Mouse (Mus musculus) frontal cortex, adult 2 months (tissue): ENCODE results near the gene Cwc22. TPM values are rescaled to one million over a fixed set of nuclear protein-coding genes. Genes with fewer than 3 reads are reported as not detected.

Experiments
- DNase-seq, 2 experiments: peaks; one replicate each; pipeline ENCODE4 v3.0.0; 2022; ENCODE audit warnings: low spot score in 1 of 2; ENCODE audit errors: extremely low spot score in 1 of 2
- polyA plus RNA-seq: library from polyadenylated mRNA; depleted of rRNA; stranded (reverse); fragments of >200 nt; gene quantifications from 2 replicates; pipeline ENCODE4 v1.2.3, GENCODE M21; 2012

The Cwc22 gene
- polyA plus RNA-seq, 1 experiment = 27.8 TPM

DNA sequence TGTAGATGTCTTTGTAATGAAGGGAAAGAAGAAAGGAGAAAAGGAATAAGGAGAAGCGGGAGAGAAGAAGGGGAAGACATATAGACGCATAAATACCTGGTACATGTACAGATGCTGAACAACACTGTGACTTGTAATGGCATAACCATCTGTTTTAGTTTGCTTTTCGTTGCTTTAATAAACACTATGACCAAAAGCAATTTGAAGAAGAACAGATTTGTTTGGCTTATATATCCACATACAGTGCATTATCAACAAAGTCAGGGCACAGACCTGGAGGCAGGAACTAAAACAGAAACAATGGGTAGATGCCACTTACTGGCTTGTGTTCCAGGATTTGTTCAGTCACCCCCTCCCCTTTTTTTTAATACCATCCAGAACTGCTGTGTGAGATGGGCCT lies 24.4 kb upstream of the Cwc22 start:
- no peak for DNase-seq

DNA sequence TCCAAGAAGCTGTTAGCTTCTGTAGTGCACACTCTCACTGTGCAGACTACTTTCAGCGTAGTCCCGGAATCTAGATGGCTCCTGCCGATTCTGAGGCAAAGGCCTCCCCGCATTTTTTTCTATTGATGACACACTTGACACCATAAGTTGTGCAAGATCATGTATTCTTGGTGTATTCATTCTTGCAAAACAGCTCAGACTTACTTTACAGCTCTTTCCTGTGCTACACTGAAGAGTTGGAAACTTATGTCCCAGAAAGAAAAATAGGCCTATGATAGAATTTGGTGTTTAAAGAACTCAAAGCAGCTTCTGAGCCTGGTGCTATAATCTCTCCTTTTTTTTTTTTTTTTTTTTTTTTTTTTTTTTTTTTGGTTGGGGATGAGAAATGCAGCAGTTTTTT lies 23.8 kb upstream of the Cwc22 start:
- DNase-seq = no peak

DNA sequence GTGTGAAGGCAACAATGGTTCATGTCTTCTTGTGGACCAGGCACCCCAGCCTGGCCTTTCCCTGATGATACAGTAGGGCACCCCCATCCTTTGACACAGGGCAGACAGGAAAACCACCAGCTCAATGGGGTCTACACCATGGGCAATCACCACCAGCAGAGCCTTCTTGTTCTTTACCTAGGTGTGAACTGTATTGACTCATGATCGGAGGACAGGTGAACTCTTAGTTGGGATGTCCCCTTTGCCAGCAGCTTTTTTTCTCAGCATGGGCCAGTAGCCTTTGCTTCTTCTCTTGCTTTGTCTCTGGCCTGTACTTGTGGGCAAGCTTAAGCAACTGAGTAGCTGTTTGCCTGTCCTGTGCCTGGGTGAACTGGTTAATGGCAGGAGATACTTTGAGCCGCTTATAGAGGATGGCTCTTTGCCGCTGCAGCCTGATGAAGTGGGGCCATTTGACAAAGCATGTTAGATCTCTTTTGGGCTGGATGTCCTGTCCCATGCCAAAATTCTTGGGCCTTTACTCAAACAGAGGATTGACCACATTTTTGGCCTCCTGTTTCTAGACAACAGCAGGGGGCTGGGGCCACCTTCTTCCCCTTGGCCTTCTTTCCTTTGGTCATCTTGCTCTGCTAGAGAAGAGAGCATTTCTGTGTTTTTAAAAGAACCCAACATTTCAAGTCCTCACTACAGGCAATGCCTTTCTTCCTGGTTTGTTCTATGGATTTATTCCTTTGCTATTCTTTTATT lies 16.4 kb upstream of the Cwc22 start:
- DNase-seq = no peak

DNA sequence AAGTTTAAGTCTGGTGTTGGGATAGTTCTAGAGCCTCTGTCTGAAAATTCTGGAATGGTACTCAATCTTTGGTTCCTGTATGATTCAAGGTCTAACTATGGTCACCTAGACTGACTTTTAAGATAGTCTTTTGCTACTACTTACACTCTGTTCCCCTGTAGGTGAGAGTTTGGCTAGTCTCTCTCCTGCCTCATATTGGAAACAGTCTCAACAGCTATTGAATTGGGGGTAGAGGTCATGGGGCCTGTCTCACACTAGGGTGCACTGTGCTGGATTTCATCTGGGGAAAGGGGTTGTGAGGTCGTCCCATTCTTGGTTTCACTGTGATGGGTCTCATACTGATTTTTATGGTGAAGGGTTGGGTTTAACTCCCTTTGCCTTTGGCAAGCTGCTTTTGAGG lies 15.1 kb upstream of the Cwc22 start:
- DNase-seq = no peak

DNA sequence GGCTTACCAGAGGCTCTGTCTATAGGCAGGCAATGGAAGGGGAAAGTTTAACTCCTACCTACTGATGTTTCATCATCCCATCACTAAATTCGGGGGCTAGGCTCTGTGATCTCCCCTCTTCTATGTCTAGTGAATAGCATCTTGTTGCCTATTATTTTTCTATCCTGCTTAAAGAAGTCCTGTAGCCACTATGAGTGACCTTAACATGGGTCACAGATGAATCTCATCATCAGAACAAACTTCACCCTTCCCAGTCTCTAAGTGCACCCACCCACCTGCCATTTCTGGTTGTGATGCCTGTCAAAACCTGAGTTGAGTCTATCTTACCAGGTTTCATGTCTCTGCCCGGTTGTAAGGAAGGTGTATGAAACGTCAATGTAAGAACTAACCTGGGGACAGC lies 14.5 kb upstream of the Cwc22 start:
- DNase-seq = no peak

DNA sequence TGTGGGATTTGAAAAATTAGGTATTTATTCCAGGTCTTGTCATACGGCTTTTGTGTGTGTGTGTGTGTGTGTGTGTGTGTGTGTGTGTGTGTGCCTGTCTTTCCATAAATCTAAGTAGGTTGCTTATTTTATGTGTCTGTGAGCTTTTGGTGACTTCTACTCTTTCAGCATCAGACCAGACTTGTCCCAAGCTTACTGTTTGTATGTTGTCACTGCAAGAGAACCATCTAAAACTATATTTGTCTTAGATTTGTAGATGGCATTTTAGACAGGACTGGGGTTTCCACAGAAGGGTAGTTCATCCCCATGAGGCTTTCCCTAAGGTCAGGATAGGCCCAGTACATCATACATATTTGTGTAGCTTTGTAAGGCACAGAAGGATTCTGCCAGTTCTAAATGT lies 13.2 kb upstream of the Cwc22 start:
- DNase-seq = no peak

DNA sequence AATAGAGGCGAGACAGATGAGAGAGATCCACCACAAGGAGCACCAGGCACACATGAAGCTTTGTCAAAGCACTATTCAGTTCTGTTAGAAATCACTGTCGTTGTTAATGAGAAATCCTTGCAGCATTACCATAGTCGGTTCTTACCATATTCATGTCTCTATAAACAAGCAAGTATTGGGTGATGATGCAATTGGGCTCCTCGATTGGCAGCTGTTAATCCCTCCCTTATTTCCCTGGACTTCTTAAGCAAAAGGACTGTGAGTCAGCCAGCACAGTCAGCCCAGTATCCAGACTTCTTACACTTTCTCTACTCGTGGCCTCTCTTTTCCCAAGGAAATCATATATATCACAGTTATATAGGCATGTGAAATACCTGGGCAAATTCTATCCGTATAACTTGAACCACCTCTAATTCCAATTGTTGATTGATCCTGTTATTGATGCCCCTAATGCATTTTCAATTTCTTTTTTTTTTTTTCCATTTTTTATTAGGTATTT lies 5.3 kb upstream of the Cwc22 start:
- DNase-seq = no peak

DNA sequence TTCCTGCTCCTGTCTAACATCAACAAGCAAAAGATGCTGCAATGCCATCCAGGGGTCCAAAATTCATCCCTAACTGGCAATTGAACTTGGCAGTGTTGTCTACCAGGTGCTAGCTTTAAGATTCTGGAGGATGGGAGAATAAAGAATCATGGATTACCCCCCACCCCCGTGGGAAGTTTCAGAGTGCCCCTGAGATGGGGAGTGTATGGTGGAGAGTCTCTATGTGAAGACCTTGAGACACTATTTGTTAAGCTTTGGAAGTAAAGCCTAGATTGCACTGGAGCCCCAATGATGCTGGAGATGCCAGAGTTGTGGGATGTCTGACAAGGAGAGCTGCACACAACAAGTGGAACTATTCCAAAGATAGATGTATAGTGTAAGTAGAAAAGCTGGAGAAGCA lies 3.9 kb upstream of the Cwc22 start:
- DNase-seq = no peak

DNA sequence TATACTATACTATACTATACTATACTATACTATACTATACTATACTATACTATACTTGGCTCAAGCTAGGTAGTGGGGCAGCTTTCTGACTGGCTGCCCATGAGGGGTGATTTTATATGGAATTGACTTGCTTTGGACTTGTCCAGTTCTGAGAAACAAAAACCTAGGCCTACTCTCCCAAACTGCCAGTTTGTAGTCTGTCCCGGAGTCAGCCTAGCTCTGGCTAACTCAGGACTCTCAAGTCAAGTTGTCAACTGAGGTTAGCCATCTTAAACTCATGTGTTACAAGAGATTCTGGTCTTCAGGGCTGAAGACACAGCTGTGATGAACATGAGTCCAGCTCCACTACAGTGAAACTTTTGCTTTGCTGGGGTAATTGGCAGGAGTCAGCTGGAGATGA lies 3.3 kb upstream of the Cwc22 start:
- no peak for DNase-seq

DNA sequence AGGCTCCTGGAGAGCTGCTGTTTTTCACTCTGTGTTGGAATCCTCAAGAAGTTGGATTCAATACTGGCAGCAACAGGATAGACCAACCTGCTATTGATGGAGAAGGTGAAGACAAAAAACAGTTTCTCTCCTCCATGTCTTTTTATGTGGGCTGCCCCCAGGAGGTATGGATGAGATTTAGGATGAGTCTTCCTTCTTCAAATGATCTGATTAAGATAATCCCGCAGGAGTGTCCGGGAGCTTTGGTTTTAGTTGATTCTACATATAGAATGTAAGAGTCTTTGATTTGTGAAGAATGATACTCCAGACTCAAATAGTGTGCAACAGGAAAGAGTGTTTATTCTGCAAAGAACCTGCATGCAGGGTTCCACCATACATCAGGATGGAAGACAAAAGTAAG lies 2.7 kb upstream of the Cwc22 start:
- no peak for DNase-seq

DNA sequence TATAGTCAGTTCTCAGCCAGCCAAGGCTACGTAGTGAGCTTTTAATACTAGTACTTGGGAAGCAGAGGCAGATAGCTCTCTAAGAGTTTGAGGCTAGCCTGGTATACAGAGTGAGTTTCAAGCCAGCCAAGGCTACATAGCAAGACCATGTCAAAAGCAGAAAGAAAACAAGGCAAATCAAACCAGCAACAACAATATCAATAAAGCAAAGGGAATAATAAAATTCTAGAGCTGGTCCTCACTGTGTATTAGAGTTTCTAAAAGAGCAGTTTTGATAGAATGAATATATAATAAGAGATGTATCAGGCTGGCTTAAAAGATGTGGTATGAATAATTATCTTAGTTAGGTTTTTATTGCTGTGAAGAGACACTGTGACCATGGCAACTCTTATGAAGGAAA lies 2.0 kb upstream of the Cwc22 start:
- no peak for DNase-seq

DNA sequence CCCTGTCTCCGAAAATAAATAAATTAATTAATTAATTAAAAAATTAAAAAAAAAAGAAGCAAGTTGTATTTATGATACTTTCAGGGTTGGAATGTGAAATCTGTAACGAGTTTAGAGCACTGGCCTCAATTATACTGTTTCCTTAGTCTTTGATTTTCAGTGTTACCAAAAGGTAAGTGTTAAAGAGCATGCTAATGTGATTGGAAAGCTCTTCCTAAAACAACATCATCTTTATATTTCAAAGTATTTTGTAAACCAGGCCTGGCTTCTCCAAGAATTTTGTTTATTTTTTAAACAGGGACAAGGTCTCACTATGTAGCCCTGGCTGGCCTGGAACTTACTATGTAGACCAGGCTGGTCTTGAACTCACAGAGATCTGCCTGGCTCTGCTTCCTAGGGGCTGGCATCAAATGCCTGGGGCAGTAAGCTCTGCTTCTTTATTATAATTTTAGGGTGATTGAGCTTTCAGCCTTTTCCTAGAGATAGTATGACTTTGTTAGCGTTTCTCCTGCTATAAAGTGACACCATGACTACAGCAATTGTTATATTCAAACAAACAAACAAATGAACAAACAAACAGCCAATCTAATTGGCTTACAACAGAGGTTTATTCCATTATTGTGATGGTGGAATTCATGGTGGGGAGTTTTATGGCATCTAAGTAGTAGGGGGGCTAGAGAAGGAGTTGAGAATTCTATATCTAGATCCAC lies 1.1 kb upstream of the Cwc22 start:
- no peak for DNase-seq

DNA sequence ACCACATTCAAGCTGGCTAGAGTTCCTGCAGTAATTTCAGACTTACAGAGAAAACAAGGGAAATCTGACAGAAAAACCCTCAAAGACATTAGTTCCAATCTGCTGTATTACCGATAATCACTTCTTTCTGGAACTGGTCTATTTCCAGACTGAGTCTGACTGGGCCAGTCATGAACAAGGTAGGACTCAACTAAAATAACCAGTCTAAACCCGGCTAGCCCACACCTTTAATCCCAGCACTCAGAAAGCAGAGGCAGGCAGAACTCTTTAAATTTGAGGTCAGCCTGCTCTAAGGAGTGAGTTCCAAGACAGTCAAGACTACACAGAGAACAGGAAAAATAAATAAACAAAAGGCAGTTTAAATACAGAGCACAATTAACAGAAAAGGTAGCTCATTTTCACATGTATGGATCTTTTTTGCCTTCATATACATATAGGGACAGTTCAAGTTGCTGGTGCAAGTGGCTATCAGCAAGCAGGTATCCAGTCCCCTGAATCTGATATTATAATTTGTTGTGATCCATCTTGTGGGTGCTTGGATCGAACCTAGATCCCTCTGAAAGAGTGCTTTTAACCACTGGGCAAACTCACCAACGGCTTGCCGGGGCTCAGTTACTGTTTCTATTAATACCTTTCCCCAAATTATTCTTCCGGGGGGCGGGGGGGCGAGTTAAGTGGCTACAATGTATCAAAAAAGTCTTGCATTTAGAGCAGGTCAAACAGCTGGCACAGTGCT lies 1.1 kb downstream of the Cwc22 start:
- DNase-seq = no peak

DNA sequence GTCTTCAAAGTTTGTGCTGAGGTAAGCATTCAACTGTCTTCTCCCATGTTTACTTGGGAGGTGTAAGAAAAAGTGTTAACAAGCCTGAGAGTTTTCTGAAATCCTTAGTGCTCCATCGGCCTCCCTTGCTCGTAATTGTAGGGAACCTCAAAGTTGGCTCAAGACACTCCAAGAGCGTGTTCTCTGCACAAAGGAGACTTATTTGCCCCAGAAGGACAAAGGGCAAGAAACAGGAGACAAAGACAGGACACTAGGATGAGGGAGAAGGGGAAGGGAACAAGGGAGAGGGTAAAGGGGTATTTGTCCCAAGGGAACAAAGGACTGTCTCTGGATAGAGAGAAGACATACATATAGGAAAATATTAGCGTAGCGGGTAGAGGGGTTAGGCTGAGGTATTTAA lies 1.9 kb downstream of the Cwc22 start:
- DNase-seq = no peak

DNA sequence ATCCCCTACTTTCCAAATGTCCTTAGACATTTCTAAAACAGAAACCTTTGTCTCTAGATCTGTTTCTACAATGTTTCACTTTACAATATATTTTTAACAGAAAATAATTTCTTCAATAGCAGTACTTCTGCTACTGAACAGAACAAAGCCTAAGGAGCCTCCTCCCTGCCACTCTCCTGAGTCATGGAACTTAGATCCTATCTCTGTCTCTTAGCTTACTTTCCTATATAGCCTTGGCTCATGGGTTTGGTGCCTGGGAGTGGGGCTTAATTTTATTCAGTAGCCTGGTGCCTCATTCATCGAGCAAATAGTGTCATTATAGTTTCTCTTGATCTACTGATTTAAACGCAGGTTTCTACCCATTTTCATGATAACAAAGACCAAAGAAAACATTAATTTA lies 4.2 kb downstream of the Cwc22 start:
- DNase-seq = no peak

DNA sequence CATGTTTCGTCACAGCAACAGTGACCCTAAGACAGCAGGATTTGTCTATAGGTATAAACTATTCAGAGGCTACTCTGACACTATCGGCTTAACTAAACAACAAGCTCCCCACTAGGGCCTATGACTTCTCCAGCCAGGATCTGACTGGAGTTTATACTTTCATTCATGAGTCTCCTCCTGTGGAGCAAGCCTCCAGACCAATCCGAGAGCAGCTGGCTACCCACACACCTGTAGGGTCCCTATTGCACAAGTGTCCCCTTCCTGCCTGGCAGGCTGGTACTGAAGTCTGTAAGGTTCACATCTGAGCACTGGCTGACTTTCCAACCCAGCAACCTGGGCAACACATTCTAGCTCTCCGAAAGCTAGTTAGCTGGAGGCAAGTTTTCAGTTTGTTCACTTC lies 7.9 kb downstream of the Cwc22 start:
- no peak for DNase-seq

DNA sequence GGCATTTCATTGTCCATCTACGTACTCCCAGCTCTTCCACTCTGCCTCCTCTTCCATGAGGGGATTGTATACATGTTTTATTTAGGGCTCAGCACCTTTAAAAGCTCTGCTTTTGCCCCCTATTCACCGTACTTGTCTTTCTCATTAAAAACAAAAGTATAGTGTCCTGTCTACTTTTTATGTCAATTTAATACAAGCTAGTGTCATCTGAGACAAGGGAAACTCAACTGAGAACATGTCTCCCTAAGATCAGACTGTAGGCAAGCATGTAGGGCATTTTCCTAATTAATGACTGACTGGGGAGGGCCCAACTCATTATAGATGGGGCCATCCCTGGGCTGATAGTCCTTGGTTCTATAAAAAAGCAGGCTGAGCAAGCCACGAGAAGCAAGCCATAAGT lies 8.4 kb downstream of the Cwc22 start:
- no peak for DNase-seq

DNA sequence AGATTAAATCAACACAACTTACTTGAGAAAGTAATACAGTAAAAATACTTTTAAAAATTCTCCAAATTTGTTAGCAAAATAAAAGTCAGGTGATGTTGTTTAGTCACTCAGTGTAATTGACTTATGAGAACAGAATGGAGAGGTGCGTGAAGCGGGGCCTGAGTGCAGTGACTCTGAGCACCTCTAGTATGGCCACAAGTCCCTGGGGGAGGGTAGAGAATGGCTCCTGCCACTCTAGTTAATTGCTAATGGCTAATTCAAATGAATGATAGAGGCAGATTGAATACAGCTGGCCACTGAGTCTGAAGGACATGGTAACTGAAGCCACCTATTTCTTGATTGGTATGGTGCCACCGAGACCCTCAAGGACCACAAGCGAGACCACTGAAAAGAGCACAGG lies 12.0 kb downstream of the Cwc22 start:
- DNase-seq = no peak

DNA sequence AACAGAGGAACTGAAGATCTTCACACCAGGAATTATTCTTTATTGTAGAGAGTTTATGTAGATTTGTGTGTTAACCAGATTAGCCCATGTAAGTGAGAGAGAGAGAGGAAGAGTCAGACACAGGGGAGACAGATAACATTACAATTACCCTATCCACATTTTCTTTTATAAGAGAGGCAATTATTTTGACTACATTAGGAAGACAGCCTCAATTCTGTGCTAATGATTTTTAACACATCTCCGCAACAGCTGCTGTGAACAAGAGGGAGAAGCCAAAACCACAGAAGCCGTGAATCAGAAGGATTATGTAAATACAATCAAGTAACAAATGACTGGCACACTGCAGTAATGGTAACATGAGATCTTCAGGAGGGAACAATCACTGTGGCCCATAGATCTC lies 12.5 kb downstream of the Cwc22 start:
- peak in 1 of 2 experiments; percentile 54 for DNase-seq

DNA sequence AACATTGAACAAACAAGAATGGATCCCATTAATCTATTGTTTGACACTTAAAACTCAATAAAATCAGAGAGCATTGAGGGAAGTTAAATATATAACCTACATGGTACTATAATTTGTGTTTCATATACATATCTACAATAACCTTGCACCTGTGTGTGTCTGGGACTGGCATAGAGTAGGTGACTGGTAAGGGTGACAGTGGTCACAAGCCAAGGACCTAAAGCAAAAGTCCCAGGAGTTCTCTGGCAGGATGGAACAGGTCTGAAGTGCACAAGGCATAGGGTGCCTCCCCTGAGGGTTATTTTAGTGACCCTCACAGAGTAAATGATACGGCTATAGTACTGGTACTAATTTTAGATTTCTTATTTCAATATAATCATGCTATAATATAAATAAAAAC lies 14.2 kb downstream of the Cwc22 start:
- DNase-seq = no peak

DNA sequence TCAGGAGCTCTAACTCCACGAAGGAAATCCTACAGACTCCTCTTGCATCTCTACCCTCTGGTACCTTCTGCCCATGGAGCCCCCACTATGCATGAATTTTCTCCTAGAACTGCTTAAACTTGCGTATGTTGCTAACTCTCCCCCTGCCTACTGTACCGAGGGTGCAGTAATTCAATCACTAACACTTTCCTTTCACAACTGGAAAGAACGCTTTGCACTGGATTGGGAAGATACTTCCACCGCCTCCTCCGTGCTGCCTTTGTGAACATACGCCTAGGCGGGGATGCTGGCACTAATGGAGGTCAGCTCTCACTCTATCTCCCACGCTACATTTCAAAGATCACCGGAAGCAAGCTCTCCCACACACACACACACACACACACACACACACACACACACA lies 17.8 kb downstream of the Cwc22 start:
- peak in 1 of 2 experiments; percentile 39 for DNase-seq

DNA sequence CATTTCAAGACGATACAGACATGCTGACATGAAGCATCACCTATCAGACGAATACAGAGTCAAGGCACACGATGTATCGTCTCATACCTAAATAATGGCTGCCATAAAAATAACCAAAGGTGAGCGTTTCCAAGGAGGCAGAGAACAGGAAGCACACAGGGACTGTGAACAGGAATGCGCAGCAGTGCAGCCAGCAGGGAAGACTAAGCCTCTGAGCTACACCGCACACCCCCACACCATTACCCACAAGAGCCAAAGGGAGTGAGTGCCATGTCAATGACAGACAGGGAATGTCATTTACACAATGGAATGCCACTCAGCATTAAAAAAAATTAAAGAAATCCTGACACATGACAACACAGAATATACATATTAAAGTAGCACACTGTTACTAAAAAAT lies 19.7 kb downstream of the Cwc22 start:
- DNase-seq = no peak
